Mouse (Mus musculus) CD4-positive, CD25-positive, alpha-beta regulatory T cell (primary cell): ENCODE data around the gene Krtap1-4. TPM values are rescaled to one million over a fixed set of nuclear protein-coding genes. Genes with fewer than 3 reads are reported as not detected.

ENCODE experiments used
- polyA plus RNA-seq: library from polyadenylated mRNA; unstranded; fragments of 100-300 nt; shearing (Covaris generic); gene quantifications from one replicate; pipeline ENCODE4 v1.2.1, GENCODE M21; 2017

The Krtap1-4 gene
- not detected for polyA plus RNA-seq

GRCm38 (mm10) chr11:99583245-99583704 lies at the start of gene Krtap1-4:
TSS of gene Krtap1-4 (minus strand) at chr11:99583654.

DNA sequence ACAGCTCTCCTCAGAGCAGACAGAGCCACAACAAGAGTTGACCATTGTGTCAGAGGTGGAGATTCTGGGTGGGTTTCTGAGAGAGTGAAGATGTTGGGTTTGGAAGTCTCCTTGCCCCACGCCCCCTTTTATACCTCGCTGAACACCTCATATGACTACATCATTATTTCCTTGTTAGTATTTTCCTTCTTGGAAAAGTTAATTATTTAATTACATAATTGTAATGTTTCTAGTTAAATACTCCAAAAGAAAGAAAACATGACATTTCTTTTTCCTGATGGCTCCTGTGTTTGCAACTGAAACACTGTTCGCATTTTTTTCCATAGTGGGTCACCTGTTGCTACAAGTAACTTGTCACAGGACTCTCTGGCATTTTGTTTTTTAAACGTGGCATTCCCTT lies 44.7 kb upstream of the Krtap1-4 start, which contains the start of gene Krtap4-1:
Gene Krtap4-1 (minus strand): TSS at position 101 of the 400 bp plus-strand sequence.

GRCm38 (mm10) chr11:99620335-99620734 lies 36.9 kb upstream of the Krtap1-4 start, which contains the start of gene Gm11562:
TSS of gene Gm11562 (minus strand) at chr11:99620435.

DNA sequence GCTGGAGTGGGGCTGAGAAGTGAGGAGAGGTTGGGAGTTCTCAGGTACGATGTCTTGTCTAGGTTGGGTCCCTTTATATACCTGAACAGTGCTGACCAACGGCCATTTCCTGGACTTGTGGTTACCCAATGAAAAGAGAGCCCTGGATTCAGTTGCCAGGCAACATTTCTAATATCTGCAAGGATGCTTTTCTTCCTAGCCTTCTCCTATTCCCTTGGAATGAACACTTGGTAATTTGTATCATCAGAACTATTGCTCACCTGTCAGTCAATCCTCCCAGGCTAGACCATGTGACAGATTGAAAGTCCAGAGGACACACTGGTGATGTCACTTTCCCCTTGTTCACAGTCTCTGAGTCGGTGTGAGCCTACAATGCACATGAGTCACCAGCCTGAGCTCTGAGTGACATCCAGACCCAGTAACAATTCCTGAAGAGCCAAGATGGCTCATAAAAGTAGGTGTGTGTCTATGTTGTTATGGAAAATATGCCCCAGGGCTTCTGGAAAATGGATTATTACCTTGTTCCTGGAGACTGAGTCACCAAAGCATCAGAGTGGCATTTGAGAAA lies 31.4 kb upstream of the Krtap1-4 start, which contains the start of gene Krtap2-4:
Gene Krtap2-4 (minus strand): TSS at position 51 of the 568 bp plus-strand sequence.

DNA sequence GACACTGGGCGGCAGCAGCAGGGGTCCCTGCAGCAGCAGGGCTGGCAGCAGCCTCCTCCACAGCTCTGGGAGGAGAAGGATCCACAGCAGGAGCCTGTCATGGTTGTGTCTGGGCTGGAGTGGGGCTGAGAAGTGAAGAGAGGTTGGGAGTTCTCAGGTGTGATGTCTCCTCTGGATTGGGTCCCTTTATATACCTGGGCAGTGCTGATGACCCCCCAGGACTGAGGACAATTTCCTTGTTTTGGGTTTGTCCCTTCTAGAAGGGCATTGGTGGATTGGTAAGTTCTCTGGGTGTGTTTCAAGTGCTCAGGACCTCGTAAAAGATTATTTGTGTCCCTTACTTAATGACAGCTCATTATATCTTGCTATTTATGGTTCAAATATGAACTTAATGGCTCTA lies 26.6 kb upstream of the Krtap1-4 start, which contains the start of gene Gm11937:
Gene Gm11937 (minus strand): TSS at position 101 of the 400 bp plus-strand sequence.

DNA sequence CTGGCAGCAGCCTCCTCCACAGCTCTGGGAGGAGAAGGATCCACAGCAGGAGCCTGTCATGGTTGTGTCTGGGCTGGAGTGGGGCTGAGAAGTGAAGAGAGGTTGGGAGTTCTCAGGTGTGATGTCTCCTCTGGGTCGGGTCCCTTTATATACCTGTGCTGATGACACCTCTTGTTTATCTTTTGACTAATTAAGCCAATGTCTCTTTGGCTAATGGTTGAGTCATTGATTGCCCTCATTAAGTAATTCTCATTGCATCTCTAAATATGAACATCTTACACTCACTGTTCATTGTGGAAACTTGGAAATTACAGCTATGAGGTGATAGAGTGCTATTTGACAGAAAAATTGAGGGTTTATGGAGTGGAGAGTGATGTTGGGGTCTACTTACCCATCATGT lies 19.8 kb upstream of the Krtap1-4 start, which contains the start of gene Gm11938:
Gene Gm11938 (minus strand): TSS at position 101 of the 400 bp plus-strand sequence.

GRCm38 (mm10) chr11:99597742-99598141 lies 14.3 kb upstream of the Krtap1-4 start, which contains the start of gene Krtap9-3:
TSS of gene Krtap9-3 (minus strand) at chr11:99598105.

GRCm38 (mm10) chr11:99590981-99591380 lies 7.5 kb upstream of the Krtap1-4 start, which contains the start of gene Krtap1-3:
TSS of gene Krtap1-3 (minus strand) at chr11:99591339.

GRCm38 (mm10) chr11:99580636-99581035 lies 2.8 kb downstream of the Krtap1-4 start, which contains the start of gene Krtap1-5:
TSS of gene Krtap1-5 (minus strand) at chr11:99581016.

DNA sequence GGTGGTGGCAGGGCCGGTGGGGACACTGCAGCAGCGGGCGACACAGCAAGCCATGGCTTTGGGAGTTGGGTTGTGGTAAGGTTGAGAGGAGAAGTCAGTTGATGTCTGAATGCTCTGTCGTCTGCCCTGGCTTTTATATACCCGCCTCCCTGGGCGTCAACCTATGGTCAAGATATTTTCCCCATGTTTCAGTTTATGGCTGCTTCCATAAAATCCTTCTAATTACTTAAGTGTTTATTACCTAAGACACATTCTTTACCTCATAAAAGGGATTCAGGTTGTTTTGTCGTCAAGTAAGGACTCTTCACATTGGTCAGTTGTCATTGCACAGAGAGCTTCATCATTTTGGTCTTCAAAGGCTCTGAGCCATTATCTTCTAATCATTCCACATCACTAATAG lies 16.9 kb downstream of the Krtap1-4 start, which contains the start of gene Krtap3-1:
Gene Krtap3-1 (minus strand): TSS at position 101 of the 400 bp plus-strand sequence.

GRCm38 (mm10) chr11:99559366-99559765 lies 24.1 kb downstream of the Krtap1-4 start, which contains the start of gene Gm11939:
TSS of gene Gm11939 (minus strand) at chr11:99559466.

DNA sequence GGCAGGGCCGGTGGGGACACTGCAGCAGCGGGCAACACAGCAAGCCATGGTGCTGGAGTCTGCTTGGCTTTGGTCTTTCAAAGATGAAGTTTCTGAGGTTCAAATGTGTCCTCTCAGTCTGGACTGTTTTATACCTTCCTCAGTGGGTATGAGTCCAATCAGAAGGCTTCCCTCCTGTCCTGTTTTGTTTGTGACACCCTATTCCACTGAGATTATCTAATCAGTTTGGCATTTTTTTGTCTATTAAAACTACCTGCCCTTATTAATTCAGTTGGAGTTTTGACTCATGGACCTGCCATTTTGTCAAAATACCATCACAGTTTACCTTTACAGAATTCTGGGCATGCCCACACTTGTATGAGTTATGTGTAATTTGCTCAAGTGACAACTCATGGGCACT lies 26.7 kb downstream of the Krtap1-4 start, which contains the start of gene Krtap3-2:
Gene Krtap3-2 (minus strand): TSS at position 101 of the 400 bp plus-strand sequence.

GRCm38 (mm10) chr11:99550765-99551164 lies 32.7 kb downstream of the Krtap1-4 start, which contains the start of gene Krtap3-3:
TSS of gene Krtap3-3 (minus strand) at chr11:99550865.

Other genes starting within 250 kb of the Krtap1-4 start
- gene Krt26, start 245.7 kb downstream of the Krtap1-4 start, polyA plus RNA-seq, result not detected
- gene Krt27, start 232.6 kb downstream of the Krtap1-4 start, polyA plus RNA-seq, result not detected
- gene Krt28, start 208.8 kb downstream of the Krtap1-4 start, polyA plus RNA-seq, result not detected
- 15.0 TPM for gene Krt10, start 194.3 kb downstream of the Krtap1-4 start, polyA plus RNA-seq
- gene Krt12, start 161.4 kb downstream of the Krtap1-4 start, polyA plus RNA-seq, result not detected
- gene Krt20, start 145.5 kb downstream of the Krtap1-4 start, polyA plus RNA-seq, result not detected
- not detected for gene Krt23, start 90.5 kb downstream of the Krtap1-4 start, polyA plus RNA-seq
- gene Krt39, start 62.3 kb downstream of the Krtap1-4 start, polyA plus RNA-seq, result not detected
- not detected for gene Krt40, start 40.5 kb downstream of the Krtap1-4 start, polyA plus RNA-seq
- not detected for gene Krtap3-3, start 32.8 kb downstream of the Krtap1-4 start, polyA plus RNA-seq
- gene Krtap3-2, start 26.8 kb downstream of the Krtap1-4 start, polyA plus RNA-seq, result not detected
- not detected for gene Gm11939, start 24.2 kb downstream of the Krtap1-4 start, polyA plus RNA-seq
- not detected for gene Krtap3-1, start 17.0 kb downstream of the Krtap1-4 start, polyA plus RNA-seq
- not detected for gene Krtap1-5, start 2.6 kb downstream of the Krtap1-4 start, polyA plus RNA-seq
- gene Krtap1-3, start 7.7 kb upstream of the Krtap1-4 start, polyA plus RNA-seq, result not detected
- gene Krtap9-3, start 14.5 kb upstream of the Krtap1-4 start, polyA plus RNA-seq, result not detected
- not detected for gene Gm11938, start 19.7 kb upstream of the Krtap1-4 start, polyA plus RNA-seq
- not detected for gene Gm11937, start 26.5 kb upstream of the Krtap1-4 start, polyA plus RNA-seq
- not detected for gene Krtap2-4, start 31.2 kb upstream of the Krtap1-4 start, polyA plus RNA-seq
- gene Gm11562, start 36.8 kb upstream of the Krtap1-4 start, polyA plus RNA-seq, result not detected
- not detected for gene Krtap4-1, start 44.6 kb upstream of the Krtap1-4 start, polyA plus RNA-seq
- not detected for gene Krtap4-2, start 51.4 kb upstream of the Krtap1-4 start, polyA plus RNA-seq
- not detected for gene Krtap4-7, start 60.4 kb upstream of the Krtap1-4 start, polyA plus RNA-seq
- gene Gm11555, start 66.6 kb upstream of the Krtap1-4 start, polyA plus RNA-seq, result not detected
- gene Gm11563, start 75.3 kb upstream of the Krtap1-4 start, polyA plus RNA-seq, result not detected
- gene Krtap4-6, start 82.3 kb upstream of the Krtap1-4 start, polyA plus RNA-seq, result not detected
- not detected for gene Gm14190, start 107.1 kb upstream of the Krtap1-4 start, polyA plus RNA-seq
- gene Gm14180, start 150.6 kb upstream of the Krtap1-4 start, polyA plus RNA-seq, result not detected
- not detected for gene Gm11595, start 189.3 kb upstream of the Krtap1-4 start, polyA plus RNA-seq
- gene Krtap4-8, start 197.1 kb upstream of the Krtap1-4 start, polyA plus RNA-seq, result not detected
- gene Krtap4-9, start 201.5 kb upstream of the Krtap1-4 start, polyA plus RNA-seq, result not detected
- gene Gm11596, start 209.8 kb upstream of the Krtap1-4 start, polyA plus RNA-seq, result not detected
- gene Gm11569, start 215.3 kb upstream of the Krtap1-4 start, polyA plus RNA-seq, result not detected
- gene Gm11554, start 220.8 kb upstream of the Krtap1-4 start, polyA plus RNA-seq, result not detected
- gene Krtap4-13, start 226.2 kb upstream of the Krtap1-4 start, polyA plus RNA-seq, result not detected
- gene Gm11564, start 232.0 kb upstream of the Krtap1-4 start, polyA plus RNA-seq, result not detected